Mouse (Mus musculus) lung, embryonic 16.5 days (tissue): ENCODE results near the gene Prkn. TPM values are rescaled to one million over a fixed set of nuclear protein-coding genes. Genes with fewer than 3 reads are reported as not detected.

Source experiments
- ATAC-seq: fragments of 200-750 bp; cut with Nextera tagmentation; 2 replicates; pipeline ENCODE4 v1.8.0; 2017; ENCODE audit warnings: low read depth, mild to moderate bottlenecking, moderate library complexity
- H3K27ac ChIP-seq: fragments of 300-500 bp; sonication (generic); 2 replicates; pipeline ENCODE4 v1.5.1; 2014; ENCODE audit warnings: mild to moderate bottlenecking, control low read depth, low read length
- H3K27me3 ChIP-seq: fragments of 300-500 bp; sonication (generic); 2 replicates; pipeline ENCODE4 v1.6.1; 2014; ENCODE audit warnings: low read depth, low read length, mixed read lengths; ENCODE audit not compliant: control insufficient read depth, insufficient read depth
- H3K36me3 ChIP-seq: fragments of 300-500 bp; sonication (generic); 2 replicates; pipeline ENCODE4 v1.6.1; 2014; ENCODE audit warnings: low read length; ENCODE audit not compliant: control insufficient read depth, insufficient read depth
- H3K4me1 ChIP-seq: fragments of 300-500 bp; sonication (generic); replicated peaks from 2 replicates; pipeline ENCODE4 v1.6.1; 2014; ENCODE audit warnings: low read length, mixed read lengths; ENCODE audit not compliant: control insufficient read depth, insufficient read depth
- H3K4me2 ChIP-seq: fragments of 300-500 bp; sonication (generic); 2 replicates; pipeline ENCODE4 v1.6.1; 2014; ENCODE audit warnings: low read depth, low read length, control low read depth
- H3K4me3 ChIP-seq: fragments of 300-500 bp; sonication (generic); 2 replicates; pipeline ENCODE4 v1.5.1; 2014; ENCODE audit warnings: mild to moderate bottlenecking, low read length, control low read depth
- H3K9ac ChIP-seq: fragments of 300-500 bp; sonication (generic); 2 replicates; pipeline ENCODE4 v1.6.1; 2014; ENCODE audit warnings: low read length, control low read depth
- H3K9me3 ChIP-seq: fragments of 300-500 bp; sonication (generic); 2 replicates; pipeline ENCODE4 v1.6.1; 2016; ENCODE audit warnings: low read length; ENCODE audit not compliant: control insufficient read depth
- WGBS: fragments of 180-500 bp; shearing (Covaris S2); extraction: QIAGEN DNeasy Blood & Tissue Kit; methylation state at CpG from one replicate; pipeline ENCODE4 v1.1.7; 2014; 5-methylcytosine and 5-hydroxymethylcytosine counted together
- polyA plus RNA-seq: library from polyadenylated mRNA; unstranded; fragments of >200 nt; fragmentation: Nextera tagmentation; extraction: Ambion mirVana; gene quantifications from 2 replicates; pipeline ENCODE4 v1.2.1, GENCODE M21; 2015

The Prkn gene
- polyA plus RNA-seq, 1 experiment from 2014 or later = 1.8 TPM

GRCm38 (mm10) chr17:11087088-11087487 is 246.9 kb downstream of the Prkn start:
- no peaks in the 10 kb centered on the region for H3K27me3 ChIP-seq
- no peak overlapping the region for H3K27ac ChIP-seq
- H3K4me2 ChIP-seq = no peak overlapping the region
- H3K4me1 ChIP-seq = no peaks in the 10 kb centered on the region
- no peaks in the 10 kb centered on the region for H3K36me3 ChIP-seq
- WGBS = 54% methylated on average over 5 of the region's 5 CpGs
- H3K4me3 ChIP-seq = no peak overlapping the region
- peak; percentile 81 for ATAC-seq
- no peak overlapping the region for H3K9ac ChIP-seq
- no peaks in the 10 kb centered on the region for H3K9me3 ChIP-seq

DNA sequence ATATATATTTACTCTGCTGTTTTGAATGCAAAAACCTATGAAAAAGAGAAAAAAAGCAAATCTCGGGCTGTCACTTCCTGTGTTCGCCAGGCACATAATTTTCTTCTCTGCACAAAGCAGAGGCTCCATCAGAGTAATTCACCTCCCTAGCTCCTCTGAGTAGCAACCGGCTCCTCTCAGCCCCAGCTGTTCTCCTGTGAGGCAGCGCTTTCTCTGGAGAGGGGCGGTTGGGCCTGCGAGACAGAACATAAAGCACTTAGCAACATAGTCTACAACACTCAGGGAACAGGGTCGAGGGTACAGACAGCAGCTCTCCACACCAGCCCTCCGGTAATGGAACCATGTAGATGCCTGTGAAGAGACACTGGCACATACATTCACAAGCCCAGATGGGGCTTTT is 247.6 kb downstream of the Prkn start:
- no peaks in the 10 kb centered on the region for H3K9me3 ChIP-seq
- ATAC-seq = 0 out of 2 replicates have a peak, but pooled peaks have one; percentile 41
- H3K36me3 ChIP-seq = no peaks in the 10 kb centered on the region
- no peak overlapping the region for H3K27ac ChIP-seq
- no peaks in the 10 kb centered on the region for H3K27me3 ChIP-seq
- WGBS = 36% methylated on average over 8 of the region's 8 CpGs
- H3K4me3 ChIP-seq = no peak overlapping the region
- H3K9ac ChIP-seq = no peak overlapping the region
- H3K4me2 ChIP-seq = no peak overlapping the region
- H3K4me1 ChIP-seq = no peaks in the 10 kb centered on the region

- Histone ChIP-seq H3K9me3 (no peaks in the 10 kb centered on the region), H3K4me2 (no peak overlapping the region), H3K4me3 (no peak overlapping the region), H3K27me3 (no peaks in the 10 kb centered on the region), H3K9ac (no peak overlapping the region), H3K27ac (no peak overlapping the region), H3K36me3 (no peaks in the 10 kb centered on the region), H3K4me1 (no peaks in the 10 kb centered on the region)
- no peak for ATAC-seq
- WGBS = 59% methylated on average over 6 of the region's 6 CpGs
Observed at GRCm38 (mm10) chr17:11089361-11089760, 249.2 kb downstream of the Prkn start.

- Histone ChIP-seq H3K9ac (no peak overlapping the region), H3K36me3 (no peaks in the 10 kb centered on the region), H3K4me1 (no peaks in the 10 kb centered on the region), H3K4me2 (no peak overlapping the region), H3K27ac (no peak overlapping the region), H3K27me3 (no peaks in the 10 kb centered on the region), H3K4me3 (no peak overlapping the region), H3K9me3 (no peaks in the 10 kb centered on the region)
- peak; percentile 81 for ATAC-seq
- WGBS = 39% methylated on average over 6 of the region's 6 CpGs
Observed at GRCm38 (mm10) chr17:11092900-11093299, 252.7 kb downstream of the Prkn start.

DNA sequence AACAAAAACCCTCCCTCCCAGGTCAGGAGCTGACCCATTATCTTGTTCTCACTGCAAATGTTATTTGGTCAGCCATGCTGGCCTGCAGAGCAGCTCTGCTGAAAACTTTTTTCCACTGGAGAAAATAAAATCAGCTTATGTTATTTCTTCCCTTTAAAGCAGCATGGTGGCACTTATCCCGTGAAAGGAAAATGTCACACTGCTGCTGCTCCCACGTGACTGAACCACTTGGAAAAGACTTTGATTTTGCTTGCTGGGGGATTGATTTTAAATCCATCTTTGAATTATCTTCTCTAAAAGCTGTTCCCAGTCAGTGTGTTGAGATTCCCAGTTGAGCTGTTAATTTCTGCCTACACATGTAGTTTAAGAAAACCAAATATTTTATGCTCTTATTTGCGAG is 253.1 kb downstream of the Prkn start:
- no peak for ATAC-seq
- WGBS = 56% methylated on average over 3 of the region's 3 CpGs
- no peaks in the 10 kb centered on the region for H3K36me3 ChIP-seq

GRCm38 (mm10) chr17:11107007-11107406 is 266.8 kb downstream of the Prkn start:
- Histone ChIP-seq H3K9ac (no peak overlapping the region), H3K36me3 (no peaks in the 10 kb centered on the region), H3K4me3 (no peak overlapping the region), H3K4me2 (no peak overlapping the region), H3K9me3 (no peaks in the 10 kb centered on the region), H3K27me3 (no peaks in the 10 kb centered on the region), H3K4me1 (no peaks in the 10 kb centered on the region), H3K27ac (no peak overlapping the region)
- 77% methylated on average over 3 of the region's 3 CpGs for WGBS
- ATAC-seq = no peak

More for the DNA sequence above, 253.1 kb downstream of the Prkn start:
- no peaks in the 10 kb centered on the region for H3K27me3 ChIP-seq
- no peaks in the 10 kb centered on the region for H3K4me1 ChIP-seq
- no peak overlapping the region for H3K4me2 ChIP-seq
- no peaks in the 10 kb centered on the region for H3K9me3 ChIP-seq
- H3K9ac ChIP-seq = no peak overlapping the region
- no peak overlapping the region for H3K27ac ChIP-seq
- no peak overlapping the region for H3K4me3 ChIP-seq

- 43% methylated on average over 2 of the region's 2 CpGs for WGBS
- Histone ChIP-seq H3K9ac (no peak overlapping the region), H3K27me3 (no peaks in the 10 kb centered on the region), H3K27ac (no peak overlapping the region), H3K36me3 (no peaks in the 10 kb centered on the region), H3K4me2 (no peak overlapping the region), H3K9me3 (no peaks in the 10 kb centered on the region), H3K4me3 (no peak overlapping the region), H3K4me1 (no peaks in the 10 kb centered on the region)
- ATAC-seq = no peak
Observed at GRCm38 (mm10) chr17:11107916-11108315, 267.7 kb downstream of the Prkn start.

- Histone ChIP-seq H3K27ac (no peak overlapping the region), H3K9me3 (no peaks in the 10 kb centered on the region), H3K4me2 (no peak overlapping the region), H3K27me3 (no peaks in the 10 kb centered on the region), H3K36me3 (no peaks in the 10 kb centered on the region), H3K4me3 (no peak overlapping the region), H3K4me1 (no peaks in the 10 kb centered on the region), H3K9ac (no peak overlapping the region)
- 72% methylated on average over 10 of the region's 10 CpGs for WGBS
- no peak for ATAC-seq
Observed at GRCm38 (mm10) chr17:11117508-11117907, 277.3 kb downstream of the Prkn start.

DNA sequence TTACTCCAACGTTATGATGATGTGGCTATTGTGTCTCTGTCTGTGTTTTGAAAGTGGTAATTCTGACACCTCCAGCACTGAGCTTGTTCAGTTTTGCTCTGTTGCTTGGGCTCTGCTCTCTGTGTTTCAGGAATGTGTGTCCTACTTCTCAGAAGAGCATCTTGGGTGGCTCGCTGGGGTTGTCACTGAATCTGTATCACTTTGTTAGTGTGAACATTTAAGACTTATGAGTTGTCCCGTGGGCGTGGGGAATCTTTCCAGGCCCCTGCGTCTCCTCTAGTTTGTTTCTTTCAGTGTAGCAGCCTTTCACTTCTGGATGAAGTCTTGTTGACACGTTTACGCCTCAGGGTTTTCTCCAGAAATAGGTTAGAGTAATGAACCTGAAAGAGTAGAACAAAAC is 283.9 kb downstream of the Prkn start:
- Histone ChIP-seq H3K4me3 (no peak overlapping the region), H3K4me2 (no peak overlapping the region), H3K9ac (no peak overlapping the region), H3K9me3 (no peaks in the 10 kb centered on the region), H3K27ac (no peak overlapping the region), H3K27me3 (no peaks in the 10 kb centered on the region), H3K4me1 (no peaks in the 10 kb centered on the region), H3K36me3 (no peaks in the 10 kb centered on the region)
- 71% methylated on average over 7 of the region's 7 CpGs for WGBS
- no peak for ATAC-seq

DNA sequence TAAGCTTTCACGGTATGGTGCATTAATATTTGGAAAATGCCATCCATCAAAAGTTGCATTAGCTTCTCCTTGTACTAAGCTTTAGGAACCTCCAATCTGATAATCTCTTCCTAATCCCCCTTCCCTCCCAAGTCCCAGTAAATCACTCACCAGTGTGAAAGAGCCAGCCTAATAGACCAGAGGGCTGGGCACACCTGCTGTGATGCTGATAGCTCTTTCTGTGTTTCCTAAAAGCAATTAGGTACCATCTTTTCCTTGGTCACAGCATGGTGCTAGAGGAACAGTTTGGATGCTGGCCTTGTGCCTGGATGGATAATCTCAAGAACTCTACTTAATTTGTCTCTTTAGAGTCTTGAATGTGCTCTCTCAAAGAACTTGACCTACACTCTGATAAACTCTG is 287.0 kb downstream of the Prkn start:
- no peaks in the 10 kb centered on the region for H3K36me3 ChIP-seq
- no peak overlapping the region for H3K9ac ChIP-seq
- no peak for ATAC-seq
- H3K27me3 ChIP-seq = no peaks in the 10 kb centered on the region
- no peak overlapping the region for H3K4me3 ChIP-seq
- no peaks in the 10 kb centered on the region for H3K9me3 ChIP-seq
- H3K27ac ChIP-seq = no peak overlapping the region
- no peaks in the 10 kb centered on the region for H3K4me1 ChIP-seq
- 90% methylated on average over 1 of the region's 1 CpGs for WGBS
- no peak overlapping the region for H3K4me2 ChIP-seq
